Mouse (Mus musculus): ENCODE measurements around the gene Psme2. TPM values are rescaled to one million over a fixed set of nuclear protein-coding genes. Genes with fewer than 3 reads are reported as not detected.

The Psme2 gene
- polyA plus RNA-seq, 1 experiment from 2014 or later = 481 TPM

DNA sequence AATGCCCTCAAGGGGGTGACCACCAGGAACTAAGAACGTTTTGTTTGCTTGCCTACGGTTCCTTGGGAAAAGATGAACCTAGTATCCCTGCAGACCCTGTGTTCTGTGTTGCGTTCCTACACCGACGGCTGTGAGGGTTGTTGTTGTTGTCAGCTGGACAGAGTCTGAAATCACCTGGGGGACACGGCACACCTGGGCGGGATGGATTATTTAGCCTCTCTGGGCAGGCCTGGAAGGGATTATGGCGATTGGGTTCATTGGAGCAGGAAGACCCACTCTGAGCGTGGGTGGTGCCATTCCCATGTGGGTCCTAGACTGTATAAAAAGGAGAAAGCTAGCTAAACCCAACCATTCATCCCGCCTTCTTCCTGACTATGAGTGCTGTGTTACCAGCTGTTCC, 29.1 kb downstream of the Psme2 start:
- no peak overlapping the region for H3K4me3 ChIP-seq (ENCODE audit: low read depth, low read length)
- WGBS = 78% methylated on average over 10 of the region's 10 CpGs
- H3K4me1 ChIP-seq (replicated peaks; ENCODE audit: control insufficient read depth, insufficient read depth, low read length) = no peaks in the 10 kb centered on the region
- H3K27me3 ChIP-seq (replicated peaks; ENCODE audit: control insufficient read depth, insufficient read depth, low read length) = no peaks in the 10 kb centered on the region
- H3K4me2 ChIP-seq (replicated peaks; ENCODE audit: low read depth) = no peak overlapping the region
- peaks cover 44% of the 10 kb centered on the region for H3K36me3 ChIP-seq (ENCODE audit: control insufficient read depth, insufficient read depth)
- H3K9me3 ChIP-seq (ENCODE audit: control insufficient read depth) = no peaks in the 10 kb centered on the region
- no peak overlapping the region for H3K9ac ChIP-seq (ENCODE audit: low read depth, low read length)
- H3K27ac ChIP-seq (ENCODE audit: low read depth, low read length) = no peak overlapping the region
- ATAC-seq = no peak
- TF ChIP-seq CTCF (IDR thresholded peaks at IDR 0.05; ENCODE audit: low read depth) = no peak

DNA sequence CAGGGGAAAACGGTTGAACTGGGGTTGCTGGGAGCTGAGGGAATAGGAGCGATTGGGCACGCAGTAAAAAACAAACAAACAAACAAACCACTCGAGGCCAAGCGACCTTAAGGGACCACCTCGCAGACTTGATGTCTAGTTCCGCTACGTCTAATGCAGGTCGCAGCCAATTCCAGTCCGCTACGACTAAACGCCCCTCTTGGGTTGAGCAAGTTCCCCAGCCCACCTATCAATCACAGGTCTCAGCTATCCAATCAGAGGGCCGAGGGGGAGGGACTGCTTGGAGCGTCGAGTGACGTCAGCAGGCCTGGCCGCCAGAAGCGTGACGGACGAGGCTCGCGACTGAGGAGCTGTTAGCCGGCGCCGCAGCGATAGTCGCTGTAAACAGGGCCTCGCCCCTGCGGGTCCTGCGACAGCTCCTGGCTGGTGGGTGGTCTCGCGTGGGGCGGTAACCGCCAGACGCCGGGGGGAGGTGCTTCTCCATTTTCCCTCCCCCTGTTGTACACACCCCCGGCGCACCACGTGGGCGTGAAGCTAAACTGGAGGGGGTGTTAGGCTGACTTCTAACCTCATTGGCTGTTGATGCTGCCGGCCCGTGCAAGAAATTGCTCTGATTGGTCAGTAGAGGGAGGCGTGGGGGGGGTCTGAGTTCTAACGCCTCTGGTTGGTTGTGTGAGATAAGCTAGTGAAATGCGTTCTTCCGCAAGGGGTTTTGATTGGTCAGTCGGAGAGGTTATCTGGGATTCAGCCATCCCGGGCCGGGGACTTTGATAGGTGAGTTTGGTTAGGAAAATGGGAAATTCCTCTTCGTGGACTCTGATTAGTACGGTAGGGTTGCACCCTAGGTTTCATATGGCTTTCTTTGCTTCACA, 30.5 kb downstream of the Psme2 start, which contains the start of gene A730061H03Rik:
TSS of gene A730061H03Rik (minus strand) at position 205 of the 872 bp plus-strand sequence.
- no peaks in the 10 kb centered on the region for H3K27me3 ChIP-seq (replicated peaks; ENCODE audit: control insufficient read depth, insufficient read depth, low read length)
- H3K4me1 ChIP-seq (replicated peaks; ENCODE audit: control insufficient read depth, insufficient read depth, low read length) = no peaks in the 10 kb centered on the region
- H3K36me3 ChIP-seq (ENCODE audit: control insufficient read depth, insufficient read depth) = peaks cover 30% of the 10 kb centered on the region
- WGBS = under 1% methylated on average over 51 of the region's 51 CpGs
- peak within 1 kb of the TSS; percentile 99 for H3K27ac ChIP-seq (ENCODE audit: low read depth, low read length)
- H3K9ac ChIP-seq (ENCODE audit: low read depth, low read length) = peak within 1 kb of the TSS; percentile 77
- peak within 1 kb of the TSS; percentile 74 for H3K4me2 ChIP-seq (replicated peaks; ENCODE audit: low read depth)
- H3K4me3 ChIP-seq (ENCODE audit: low read depth, low read length) = peak within 1 kb of the TSS; percentile 65
- peak; percentile 22; the same call in 1 of the 2 replicates for TF ChIP-seq CTCF (IDR thresholded peaks at IDR 0.05; ENCODE audit: low read depth)
- H3K9me3 ChIP-seq (ENCODE audit: control insufficient read depth) = no peaks in the 10 kb centered on the region
- peak; percentile 94 for ATAC-seq

DNA sequence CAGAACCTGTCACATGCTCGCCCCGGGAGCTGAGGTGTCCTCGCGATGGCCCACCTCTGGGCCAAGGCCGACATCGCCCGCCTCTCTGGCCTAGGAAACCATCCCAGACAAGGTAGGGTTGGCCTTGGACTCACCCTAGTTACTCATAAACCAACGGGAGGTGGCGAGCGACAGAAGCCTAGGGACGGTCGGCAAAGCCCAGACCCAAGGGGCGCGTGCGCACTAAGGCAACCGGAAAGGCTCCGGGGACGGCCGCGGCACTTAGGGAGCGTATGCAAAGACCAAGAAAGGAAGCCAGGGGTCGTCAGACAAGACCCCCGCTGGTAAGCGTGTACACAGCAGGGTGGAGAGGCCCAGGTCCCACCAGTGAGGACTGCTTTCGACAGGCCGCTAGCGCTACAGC, 31.1 kb downstream of the Psme2 start, which contains the start of gene Dcaf11:
TSS of gene Dcaf11 (plus strand) at position 208 of the 403 bp plus-strand sequence.
- Histone ChIP-seq H3K4me3 (ENCODE audit: low read depth, low read length) (peak within 1 kb of the TSS; percentile 65), H3K36me3 (ENCODE audit: control insufficient read depth, insufficient read depth) (peaks cover 23% of the 10 kb centered on the region; the same call in 1 of the 2 replicates), H3K27me3 (replicated peaks; ENCODE audit: control insufficient read depth, insufficient read depth, low read length) (no peaks in the 10 kb centered on the region), H3K4me2 (replicated peaks; ENCODE audit: low read depth) (peak within 1 kb of the TSS; percentile 74), H3K27ac (ENCODE audit: low read depth, low read length) (peak within 1 kb of the TSS; percentile 99), H3K4me1 (replicated peaks; ENCODE audit: control insufficient read depth, insufficient read depth, low read length) (no peaks in the 10 kb centered on the region), H3K9ac (ENCODE audit: low read depth, low read length) (peak within 1 kb of the TSS; percentile 77), H3K9me3 (ENCODE audit: control insufficient read depth) (no peaks in the 10 kb centered on the region)
- WGBS = 0% methylated on average over 27 of the region's 27 CpGs
- TF ChIP-seq CTCF (IDR thresholded peaks at IDR 0.05; ENCODE audit: low read depth) = peak; percentile 54; the same call in 1 of the 2 replicates
- ATAC-seq = peak; percentile 88

DNA sequence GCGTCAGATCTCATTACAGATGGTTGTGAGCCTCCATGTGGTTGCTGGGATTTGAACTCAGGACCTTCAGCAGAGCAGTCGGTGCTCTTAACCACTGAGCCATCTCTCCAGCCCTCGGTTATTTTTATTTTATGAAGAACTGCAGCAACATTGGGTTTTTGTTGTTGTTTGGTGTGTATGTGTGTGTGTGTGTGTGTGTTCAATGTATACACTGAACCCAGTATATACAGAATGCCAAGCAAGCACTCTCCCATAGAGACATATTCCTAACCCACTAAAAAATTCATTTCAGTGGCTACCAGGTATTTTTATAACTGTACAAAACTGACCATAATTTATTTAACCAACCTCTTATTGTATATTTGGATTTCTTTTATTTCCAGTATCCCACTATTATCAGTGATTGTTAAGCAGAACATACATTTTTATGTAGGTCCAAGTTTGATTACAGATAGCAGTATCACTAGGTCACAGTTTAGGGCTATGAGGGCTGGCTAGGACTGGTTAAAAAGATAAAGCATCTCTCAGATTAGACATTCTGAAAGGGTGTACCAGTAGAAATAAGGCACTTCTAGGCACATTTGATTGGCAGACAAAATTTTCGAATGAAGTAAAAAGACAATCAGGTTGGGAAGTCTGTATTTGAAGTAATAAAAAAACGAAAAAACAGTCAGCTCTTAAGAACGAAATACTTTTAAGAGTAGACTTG, 32.0 kb downstream of the Psme2 start:
- no peaks in the 10 kb centered on the region for H3K9me3 ChIP-seq (ENCODE audit: control insufficient read depth)
- no peaks in the 10 kb centered on the region for H3K27me3 ChIP-seq (replicated peaks; ENCODE audit: control insufficient read depth, insufficient read depth, low read length)
- WGBS = 49% methylated on average over 6 of the region's 6 CpGs
- H3K36me3 ChIP-seq (ENCODE audit: control insufficient read depth, insufficient read depth) = peaks cover 14% of the 10 kb centered on the region; the same call in 1 of the 2 replicates
- peak overlapping the region; percentile 99; the same call in 1 of the 2 replicates for H3K27ac ChIP-seq (ENCODE audit: low read depth, low read length)
- H3K4me2 ChIP-seq (replicated peaks; ENCODE audit: low read depth) = peak overlapping the region; percentile 74
- no peak for TF ChIP-seq CTCF (IDR thresholded peaks at IDR 0.05; ENCODE audit: low read depth)
- no peak overlapping the region for H3K9ac ChIP-seq (ENCODE audit: low read depth, low read length)
- H3K4me3 ChIP-seq (ENCODE audit: low read depth, low read length) = peak overlapping the region; percentile 65; the same call in 1 of the 2 replicates
- no peak for ATAC-seq
- no peaks in the 10 kb centered on the region for H3K4me1 ChIP-seq (replicated peaks; ENCODE audit: control insufficient read depth, insufficient read depth, low read length)

DNA sequence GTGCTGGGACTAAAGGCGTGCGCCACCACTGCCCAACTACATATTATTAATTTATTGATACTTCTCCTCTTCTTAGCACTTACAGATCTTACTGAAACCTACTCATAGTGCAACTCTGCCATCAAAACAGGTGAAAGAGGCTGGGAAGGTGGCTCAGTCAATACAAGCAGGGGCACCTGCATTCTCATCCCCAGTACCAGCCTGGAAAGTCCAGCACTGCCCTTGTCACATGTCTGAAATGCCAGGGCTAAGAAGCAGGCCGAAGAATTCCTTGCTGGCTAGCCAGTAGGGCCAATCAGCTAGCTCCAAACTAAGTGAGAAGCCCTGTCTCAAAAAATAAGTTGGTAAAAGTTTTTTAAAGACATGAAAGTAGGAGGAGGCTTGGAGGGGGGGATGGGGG, 33.3 kb downstream of the Psme2 start:
- Histone ChIP-seq H3K27me3 (replicated peaks; ENCODE audit: control insufficient read depth, insufficient read depth, low read length) (no peaks in the 10 kb centered on the region), H3K27ac (ENCODE audit: low read depth, low read length) (peak overlapping the region; percentile 79), H3K9me3 (ENCODE audit: control insufficient read depth) (no peaks in the 10 kb centered on the region), H3K4me3 (ENCODE audit: low read depth, low read length) (no peak overlapping the region), H3K36me3 (ENCODE audit: control insufficient read depth, insufficient read depth) (peaks cover 1% of the 10 kb centered on the region; the same call in 1 of the 2 replicates), H3K9ac (ENCODE audit: low read depth, low read length) (no peak overlapping the region), H3K4me2 (replicated peaks; ENCODE audit: low read depth) (0 out of 2 replicates have a peak overlapping the region, but pooled peaks have one; percentile 3), H3K4me1 (replicated peaks; ENCODE audit: control insufficient read depth, insufficient read depth, low read length) (no peaks in the 10 kb centered on the region)
- 79% methylated on average over 3 of the region's 3 CpGs for WGBS
- no peak for ATAC-seq
- TF ChIP-seq CTCF (IDR thresholded peaks at IDR 0.05; ENCODE audit: low read depth) = no peak

DNA sequence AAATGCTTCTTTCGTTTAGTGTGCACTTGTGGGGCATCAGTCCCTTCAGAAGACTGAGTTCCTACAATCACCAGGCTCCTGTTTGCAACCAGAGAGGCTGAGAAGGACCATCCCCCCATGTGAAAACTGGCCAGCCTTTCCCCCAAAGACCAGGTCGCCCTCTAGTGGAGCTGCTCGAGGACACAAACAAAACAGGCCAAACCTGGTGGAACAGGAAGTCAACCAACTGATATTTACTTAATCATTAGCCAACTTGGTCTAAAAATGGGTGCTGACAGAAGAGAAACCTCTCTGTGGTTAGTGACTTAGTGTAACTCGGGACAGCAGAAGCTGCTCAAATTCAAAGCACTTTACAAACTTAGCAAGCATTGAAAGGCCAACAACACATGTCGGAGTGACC, 33.9 kb downstream of the Psme2 start:
- Histone ChIP-seq H3K27me3 (replicated peaks; ENCODE audit: control insufficient read depth, insufficient read depth, low read length) (no peaks in the 10 kb centered on the region), H3K4me1 (replicated peaks; ENCODE audit: control insufficient read depth, insufficient read depth, low read length) (no peaks in the 10 kb centered on the region), H3K9ac (ENCODE audit: low read depth, low read length) (no peak overlapping the region), H3K4me2 (replicated peaks; ENCODE audit: low read depth) (0 out of 2 replicates have a peak overlapping the region, but pooled peaks have one; percentile 3), H3K9me3 (ENCODE audit: control insufficient read depth) (no peaks in the 10 kb centered on the region), H3K36me3 (ENCODE audit: control insufficient read depth, insufficient read depth) (no peaks in the 10 kb centered on the region), H3K4me3 (ENCODE audit: low read depth, low read length) (no peak overlapping the region), H3K27ac (ENCODE audit: low read depth, low read length) (peak overlapping the region; percentile 79)
- peak; percentile 96 for TF ChIP-seq CTCF (IDR thresholded peaks at IDR 0.05; ENCODE audit: low read depth)
- no peak for ATAC-seq
- WGBS = 16% methylated on average over 5 of the region's 5 CpGs

All from intestine, postnatal 0 days (tissue).